Mouse (Mus musculus) cortical plate, adult 2 months (tissue): Measurements from ENCODE around the gene Copz2.

Source experiments
- CTCF ChIP-seq: fragments of 200-500 bp; IDR thresholded peaks from 2 replicates; pipeline ENCODE4 v1.5.1; 2011; ENCODE audit warnings: mild to moderate bottlenecking, control low read depth, low read length; ENCODE audit not compliant: insufficient read depth; ENCODE audit errors: extremely low read depth
- POLR2A ChIP-seq: fragments of 200-500 bp; IDR thresholded peaks from 2 replicates; pipeline ENCODE4 v1.6.1; 2011; ENCODE audit warnings: mild to moderate bottlenecking, low read length, control low read depth; ENCODE audit not compliant: insufficient read depth; ENCODE audit errors: extremely low read depth

DNA sequence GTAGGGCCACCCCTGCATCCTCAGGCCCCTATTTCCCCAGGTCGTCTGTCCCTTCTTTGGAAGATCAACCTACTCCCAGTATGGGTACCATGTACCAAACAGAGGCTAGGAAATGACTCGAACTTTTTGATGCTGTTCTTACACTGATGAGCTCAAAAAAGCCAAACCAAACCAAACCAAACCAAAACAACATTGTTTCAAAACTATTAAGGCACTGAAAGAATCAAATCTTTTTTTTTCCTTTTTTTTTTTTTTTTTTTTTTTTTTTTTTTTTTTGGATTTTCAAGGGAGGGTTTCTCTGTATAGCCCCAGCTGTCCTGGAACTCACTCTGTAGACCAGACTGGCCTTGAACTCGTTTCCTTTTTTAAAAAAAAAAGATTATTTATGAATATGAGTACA lies 6.0 kb upstream of the Copz2 start:
- TF ChIP-seq CTCF (no peak), POLR2A (no peak)
